Mouse (Mus musculus): ENCODE results near the gene Hcn1.

Gene Hcn1

DNA sequence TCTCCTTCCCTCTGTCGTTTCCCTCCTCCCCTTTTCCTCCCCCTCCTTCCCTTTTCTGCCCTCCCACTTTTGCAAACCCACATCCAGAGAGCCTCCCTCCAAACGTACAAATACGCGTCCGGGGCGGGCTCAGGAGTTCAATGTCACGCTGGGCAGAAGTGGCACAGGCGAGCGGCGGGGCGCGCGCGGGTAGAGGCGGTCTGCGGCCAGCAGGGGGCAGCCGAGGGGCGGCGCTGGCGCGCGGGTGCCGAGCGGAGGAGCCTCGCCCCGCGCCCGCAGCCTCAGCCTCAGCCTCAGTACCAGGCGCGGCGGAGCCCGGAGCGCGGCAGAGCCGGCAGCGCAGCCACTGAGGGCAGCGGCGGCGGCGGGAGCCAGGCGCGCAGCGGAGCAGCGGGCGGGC, at the start of gene Hcn1:
Hcn1 (plus strand) TSS at position 140 of the 400 bp plus-strand sequence.
- Histone ChIP-seq H3K27me3 (ENCODE audit: insufficient read depth, low read length) (peaks cover 34% of the 10 kb centered on the region), H3K4me1 (replicated peaks; ENCODE audit: low read depth, low read length) (peaks cover 4% of the 10 kb centered on the region; the same call in 1 of the 2 replicates), H3K36me3 (ENCODE audit: insufficient read depth, low read length) (no peaks in the 10 kb centered on the region), H3K4me3 (replicated peaks; ENCODE audit: low read length) (peak within 1 kb of the TSS; percentile 87), H3K9me3 (ENCODE audit: low read length) (peaks cover 8% of the 10 kb centered on the region)
- no peak for TF ChIP-seq CTCF (conservative IDR thresholded peaks at IDR 0.05; ENCODE audit: low read length)
- no peak for TF ChIP-seq POU5F1 (IDR thresholded peaks at IDR 0.05; ENCODE audit: borderline replicate concordance, low read length)
- no peak for TF ChIP-seq NANOG (IDR thresholded peaks at IDR 0.05; ENCODE audit: borderline replicate concordance, low read length)

DNA sequence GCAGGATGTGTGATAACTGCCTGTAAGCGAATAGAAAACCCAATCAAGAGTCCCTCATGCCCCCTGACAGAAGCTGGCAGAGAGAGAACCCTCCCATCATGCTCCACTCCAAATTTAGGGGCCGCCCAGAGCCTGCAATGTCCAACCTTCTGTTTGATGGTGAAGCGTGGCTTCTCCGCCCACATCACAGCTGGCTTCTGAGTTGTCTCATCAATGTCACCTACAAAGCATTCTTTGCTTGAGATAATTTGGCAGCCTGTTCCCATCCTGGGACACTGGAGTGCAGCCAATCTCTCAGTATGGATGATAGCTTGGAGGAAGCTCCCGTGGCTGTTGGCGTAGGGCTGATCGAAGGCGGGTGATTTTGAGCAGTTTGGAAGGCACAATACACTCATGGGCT, 34.9 kb upstream of the Hcn1 start:
- Histone ChIP-seq H3K4me1 (replicated peaks; ENCODE audit: low read depth, low read length) (no peaks in the 10 kb centered on the region), H3K36me3 (ENCODE audit: insufficient read depth, low read length) (no peaks in the 10 kb centered on the region), H3K27me3 (ENCODE audit: insufficient read depth, low read length) (no peaks in the 10 kb centered on the region), H3K4me3 (replicated peaks; ENCODE audit: low read length) (no peak overlapping the region), H3K9me3 (ENCODE audit: low read length) (no peaks in the 10 kb centered on the region)
- TF ChIP-seq NANOG (IDR thresholded peaks at IDR 0.05; ENCODE audit: borderline replicate concordance, low read length) (no peak), CTCF (conservative IDR thresholded peaks at IDR 0.05; ENCODE audit: low read length) (no peak), POU5F1 (IDR thresholded peaks at IDR 0.05; ENCODE audit: borderline replicate concordance, low read length) (no peak)

DNA sequence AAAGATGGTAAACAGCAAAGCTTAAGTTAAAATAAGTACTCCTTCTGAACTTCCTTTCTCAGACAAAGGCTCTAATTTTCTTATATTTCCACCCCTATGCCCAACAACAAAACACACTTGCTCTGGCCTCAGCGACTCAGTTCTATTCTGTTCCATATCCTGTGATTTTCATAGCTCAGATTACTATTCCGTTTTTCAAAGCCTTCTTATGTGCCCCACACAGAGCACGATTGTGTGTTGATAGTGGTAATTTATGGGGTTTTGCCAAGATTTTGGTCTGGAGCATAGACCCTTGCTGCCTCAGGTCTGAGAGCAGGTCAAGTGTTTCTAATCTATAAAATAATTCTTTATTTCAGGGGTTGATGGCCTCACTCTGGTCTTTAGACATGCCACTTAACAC, 30.4 kb upstream of the Hcn1 start:
- Histone ChIP-seq H3K36me3 (ENCODE audit: insufficient read depth, low read length) (no peaks in the 10 kb centered on the region), H3K9me3 (ENCODE audit: low read length) (no peaks in the 10 kb centered on the region), H3K27me3 (ENCODE audit: insufficient read depth, low read length) (no peaks in the 10 kb centered on the region), H3K4me1 (replicated peaks; ENCODE audit: low read depth, low read length) (no peaks in the 10 kb centered on the region), H3K4me3 (replicated peaks; ENCODE audit: low read length) (no peak overlapping the region)
- TF ChIP-seq CTCF (conservative IDR thresholded peaks at IDR 0.05; ENCODE audit: low read length) (no peak), POU5F1 (IDR thresholded peaks at IDR 0.05; ENCODE audit: borderline replicate concordance, low read length) (no peak), NANOG (IDR thresholded peaks at IDR 0.05; ENCODE audit: borderline replicate concordance, low read length) (no peak)

DNA sequence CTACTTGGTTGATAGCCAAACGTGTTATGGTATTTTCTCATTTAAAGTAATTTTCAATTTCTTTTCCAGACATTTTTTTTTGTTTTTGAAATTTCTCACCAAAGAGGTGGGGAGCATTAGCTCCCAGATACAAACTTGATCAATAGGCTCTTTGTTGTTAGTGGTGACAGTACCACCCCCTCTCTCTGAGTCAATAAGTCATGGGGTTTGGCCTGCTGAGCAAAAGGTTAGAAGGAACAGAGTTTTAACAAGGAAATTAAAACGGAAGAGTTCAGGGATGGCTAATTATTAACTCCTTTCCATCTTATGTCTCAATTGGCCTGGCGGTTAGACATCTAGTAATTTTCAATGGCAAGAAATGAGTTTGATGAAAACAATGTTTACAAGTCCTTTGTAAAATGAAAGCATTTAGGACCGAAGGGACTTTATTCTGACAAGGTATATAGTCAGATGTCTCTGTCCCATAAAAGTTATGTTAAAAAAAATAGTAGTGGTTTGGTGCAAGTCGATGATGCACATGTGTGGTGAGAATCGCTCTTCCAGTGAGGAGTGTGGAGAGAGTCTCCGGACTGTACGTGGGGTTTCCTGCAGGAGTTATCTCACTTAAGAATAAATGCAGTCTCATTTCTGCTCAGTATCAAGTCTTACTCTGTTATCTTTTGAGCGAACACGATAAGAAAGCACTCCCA, 7.5 kb upstream of the Hcn1 start:
- H3K4me1 ChIP-seq (replicated peaks; ENCODE audit: low read depth, low read length): no peaks in the 10 kb centered on the region
- no peaks in the 10 kb centered on the region for H3K27me3 ChIP-seq (ENCODE audit: insufficient read depth, low read length)
- no peaks in the 10 kb centered on the region for H3K9me3 ChIP-seq (ENCODE audit: low read length)
- TF ChIP-seq POU5F1 (IDR thresholded peaks at IDR 0.05; ENCODE audit: borderline replicate concordance, low read length): no peak
- TF ChIP-seq CTCF (conservative IDR thresholded peaks at IDR 0.05; ENCODE audit: low read length): no peak
- no peak for TF ChIP-seq NANOG (IDR thresholded peaks at IDR 0.05; ENCODE audit: borderline replicate concordance, low read length)
- no peak overlapping the region for H3K4me3 ChIP-seq (replicated peaks; ENCODE audit: low read length)
- no peaks in the 10 kb centered on the region for H3K36me3 ChIP-seq (ENCODE audit: insufficient read depth, low read length)

DNA sequence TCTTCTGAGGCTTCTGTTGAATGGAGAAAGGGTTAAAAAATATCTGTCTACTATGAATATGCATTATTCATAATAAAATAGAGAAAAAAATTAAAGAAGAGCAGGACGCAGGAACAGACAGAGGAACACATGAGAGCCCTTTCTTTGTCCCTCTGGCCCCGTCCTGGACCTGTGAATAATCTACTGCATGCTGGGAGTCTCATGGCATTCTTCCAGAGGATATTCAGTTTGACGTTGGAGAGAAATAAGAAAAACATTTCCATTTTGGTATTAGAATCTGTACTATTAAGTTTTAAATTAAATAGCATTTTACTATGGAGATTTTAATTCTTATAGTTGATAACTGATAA, 7.0 kb upstream of the Hcn1 start:
- Histone ChIP-seq H3K27me3 (ENCODE audit: insufficient read depth, low read length) (no peaks in the 10 kb centered on the region), H3K36me3 (ENCODE audit: insufficient read depth, low read length) (no peaks in the 10 kb centered on the region), H3K4me3 (replicated peaks; ENCODE audit: low read length) (no peak overlapping the region), H3K4me1 (replicated peaks; ENCODE audit: low read depth, low read length) (no peaks in the 10 kb centered on the region), H3K9me3 (ENCODE audit: low read length) (no peaks in the 10 kb centered on the region)
- TF ChIP-seq POU5F1 (IDR thresholded peaks at IDR 0.05; ENCODE audit: borderline replicate concordance, low read length) (no peak), NANOG (IDR thresholded peaks at IDR 0.05; ENCODE audit: borderline replicate concordance, low read length) (no peak), CTCF (conservative IDR thresholded peaks at IDR 0.05; ENCODE audit: low read length) (no peak)

DNA sequence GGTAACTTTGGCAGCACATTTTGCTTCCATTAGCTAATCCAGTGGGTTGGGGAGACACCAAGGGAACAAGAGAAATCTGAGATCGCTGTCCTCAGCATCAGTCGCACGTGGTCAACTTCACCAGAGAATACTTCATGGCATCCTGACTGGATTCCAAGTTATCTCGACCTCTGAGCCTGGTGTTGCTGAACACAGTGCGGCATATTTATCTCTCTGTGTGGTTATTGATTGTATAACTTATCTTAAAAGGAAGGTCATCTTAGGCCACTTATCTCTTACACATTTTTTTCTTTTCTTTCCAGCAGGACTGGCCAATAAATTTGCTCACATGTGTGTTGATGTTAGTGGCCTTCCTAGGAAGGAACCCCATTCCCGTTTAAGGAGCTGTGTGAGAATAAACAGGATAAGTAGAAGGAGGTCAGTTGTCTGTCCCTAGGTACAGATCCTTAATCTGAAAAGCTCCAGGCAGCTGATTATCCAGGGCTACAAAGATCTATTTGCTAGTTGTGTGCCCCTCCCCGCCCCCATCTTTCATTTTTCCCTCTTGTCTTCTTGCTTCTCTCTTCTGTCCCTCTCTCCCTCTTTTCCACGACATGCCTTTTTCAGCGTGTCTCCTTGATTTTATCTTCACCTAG, 672 bp upstream of the Hcn1 start:
- peak overlapping the region; percentile 87; the same call in 1 of the 2 replicates for H3K4me3 ChIP-seq (replicated peaks; ENCODE audit: low read length)
- peaks cover 4% of the 10 kb centered on the region; the same call in 1 of the 2 replicates for H3K4me1 ChIP-seq (replicated peaks; ENCODE audit: low read depth, low read length)
- H3K9me3 ChIP-seq (ENCODE audit: low read length): peaks cover 8% of the 10 kb centered on the region
- no peak for TF ChIP-seq NANOG (IDR thresholded peaks at IDR 0.05; ENCODE audit: borderline replicate concordance, low read length)
- TF ChIP-seq POU5F1 (IDR thresholded peaks at IDR 0.05; ENCODE audit: borderline replicate concordance, low read length): no peak
- no peak for TF ChIP-seq CTCF (conservative IDR thresholded peaks at IDR 0.05; ENCODE audit: low read length)
- H3K36me3 ChIP-seq (ENCODE audit: insufficient read depth, low read length): no peaks in the 10 kb centered on the region
- H3K27me3 ChIP-seq (ENCODE audit: insufficient read depth, low read length): peaks cover 34% of the 10 kb centered on the region

DNA sequence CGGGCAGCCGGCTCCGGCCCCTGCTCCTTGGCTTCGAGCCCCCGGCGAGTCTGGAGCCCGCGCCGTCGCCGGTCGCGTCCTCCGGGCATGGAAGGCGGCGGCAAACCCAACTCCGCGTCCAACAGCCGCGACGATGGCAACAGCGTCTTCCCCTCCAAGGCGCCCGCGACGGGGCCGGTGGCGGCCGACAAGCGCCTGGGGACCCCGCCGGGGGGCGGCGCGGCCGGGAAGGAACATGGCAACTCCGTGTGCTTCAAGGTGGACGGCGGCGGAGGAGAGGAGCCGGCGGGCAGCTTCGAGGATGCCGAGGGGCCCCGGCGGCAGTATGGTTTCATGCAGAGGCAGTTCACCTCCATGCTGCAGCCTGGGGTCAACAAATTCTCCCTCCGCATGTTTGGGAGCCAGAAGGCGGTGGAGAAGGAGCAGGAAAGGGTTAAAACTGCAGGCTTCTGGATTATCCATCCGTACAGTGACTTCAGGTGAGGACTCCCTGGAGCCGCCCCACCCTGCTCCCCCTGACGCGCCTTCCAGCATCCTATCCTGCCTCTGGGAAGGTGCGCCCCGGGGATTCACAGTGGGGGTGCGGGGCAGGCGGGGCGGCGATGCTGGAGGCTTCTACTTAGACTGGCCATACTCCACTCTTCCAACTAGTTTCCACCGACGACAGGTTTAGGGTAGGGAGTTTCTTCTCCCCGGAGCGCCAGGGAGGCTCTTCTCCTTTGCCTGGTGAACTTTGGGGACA, 668 bp downstream of the Hcn1 start:
- peaks cover 34% of the 10 kb centered on the region for H3K27me3 ChIP-seq (ENCODE audit: insufficient read depth, low read length)
- peaks cover 8% of the 10 kb centered on the region for H3K9me3 ChIP-seq (ENCODE audit: low read length)
- no peaks in the 10 kb centered on the region for H3K36me3 ChIP-seq (ENCODE audit: insufficient read depth, low read length)
- peak overlapping the region; percentile 87 for H3K4me3 ChIP-seq (replicated peaks; ENCODE audit: low read length)
- TF ChIP-seq POU5F1 (IDR thresholded peaks at IDR 0.05; ENCODE audit: borderline replicate concordance, low read length) (no peak), NANOG (IDR thresholded peaks at IDR 0.05; ENCODE audit: borderline replicate concordance, low read length) (no peak), CTCF (conservative IDR thresholded peaks at IDR 0.05; ENCODE audit: low read length) (no peak)
- H3K4me1 ChIP-seq (replicated peaks; ENCODE audit: low read depth, low read length): peaks cover 4% of the 10 kb centered on the region; the same call in 1 of the 2 replicates

DNA sequence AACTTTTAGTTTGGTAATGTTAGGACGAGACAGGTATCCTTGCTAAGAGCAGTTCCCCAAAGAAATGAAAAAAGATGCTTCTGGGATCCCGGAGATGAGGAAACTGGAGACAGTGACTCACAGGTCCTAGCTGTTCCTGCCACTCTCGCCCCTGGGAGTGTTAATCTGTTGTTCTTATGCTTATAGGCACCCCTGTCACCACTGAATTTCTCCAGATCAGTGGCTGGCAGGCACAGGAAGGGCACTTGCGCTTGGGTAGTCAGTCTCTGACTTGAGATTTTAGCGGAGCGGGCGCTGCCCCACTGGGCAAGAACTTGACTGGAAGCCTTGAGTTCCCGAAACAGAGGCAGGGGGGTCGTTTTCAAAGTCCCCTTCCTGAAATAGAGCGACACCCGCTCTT, 1.3 kb downstream of the Hcn1 start:
- peaks cover 4% of the 10 kb centered on the region; the same call in 1 of the 2 replicates for H3K4me1 ChIP-seq (replicated peaks; ENCODE audit: low read depth, low read length)
- H3K4me3 ChIP-seq (replicated peaks; ENCODE audit: low read length): peak overlapping the region; percentile 87
- H3K9me3 ChIP-seq (ENCODE audit: low read length): peaks cover 8% of the 10 kb centered on the region
- no peaks in the 10 kb centered on the region for H3K36me3 ChIP-seq (ENCODE audit: insufficient read depth, low read length)
- TF ChIP-seq CTCF (conservative IDR thresholded peaks at IDR 0.05; ENCODE audit: low read length) (no peak), POU5F1 (IDR thresholded peaks at IDR 0.05; ENCODE audit: borderline replicate concordance, low read length) (no peak), NANOG (IDR thresholded peaks at IDR 0.05; ENCODE audit: borderline replicate concordance, low read length) (no peak)
- peaks cover 34% of the 10 kb centered on the region for H3K27me3 ChIP-seq (ENCODE audit: insufficient read depth, low read length)

All from E14TG2a.4 (cell line).